Mouse (Mus musculus): ENCODE data around the gene Xbp1.
"Not testable (repeated sequence)": the region's sequence is repeated elsewhere in the genome, so short reads cannot be mapped to it uniquely, and the experiment has no call there.

The Xbp1 gene

GRCm38 (mm10) chr11:5520412-5521265 is at the start of gene Xbp1:
TSS of gene Xbp1 (plus strand) at chr11:5520659.
- peak; percentile 96 for DNase-seq

GRCm38 (mm10) chr11:5474130-5474529 is 46.3 kb upstream of the Xbp1 start:
- DNase-seq: peak; percentile 72 to 78

- not testable (repeated sequence) for DNase-seq
Measured at GRCm38 (mm10) chr11:5475556-5476118, 44.8 kb upstream of the Xbp1 start.

- no peak for DNase-seq
Measured at GRCm38 (mm10) chr11:5476806-5477205, 43.7 kb upstream of the Xbp1 start.

GRCm38 (mm10) chr11:5478193-5478592 is 42.3 kb upstream of the Xbp1 start:
- no peak for DNase-seq

- no peak for DNase-seq
Measured at GRCm38 (mm10) chr11:5478831-5479230, 41.6 kb upstream of the Xbp1 start.

- no peak for DNase-seq
Measured at GRCm38 (mm10) chr11:5482581-5482980, 37.9 kb upstream of the Xbp1 start.

- peak; percentile 83 to 84 for DNase-seq
Measured at GRCm38 (mm10) chr11:5485193-5486011, 35.1 kb upstream of the Xbp1 start.

- DNase-seq: not testable (repeated sequence)
Measured at GRCm38 (mm10) chr11:5489433-5489832, 31.0 kb upstream of the Xbp1 start.

GRCm38 (mm10) chr11:5490989-5491656 is 29.3 kb upstream of the Xbp1 start:
- no peak for DNase-seq

- no peak for DNase-seq
Measured at GRCm38 (mm10) chr11:5491912-5492311, 28.5 kb upstream of the Xbp1 start.

GRCm38 (mm10) chr11:5493869-5494268 is 26.6 kb upstream of the Xbp1 start:
- DNase-seq: no peak

- no peak for DNase-seq
Measured at GRCm38 (mm10) chr11:5495286-5495832, 25.1 kb upstream of the Xbp1 start.

- no peak for DNase-seq
Measured at GRCm38 (mm10) chr11:5495906-5496305, 24.6 kb upstream of the Xbp1 start.

- DNase-seq: no peak
Measured at GRCm38 (mm10) chr11:5496559-5497248, 23.8 kb upstream of the Xbp1 start.

GRCm38 (mm10) chr11:5498422-5498821 is 22.0 kb upstream of the Xbp1 start:
- no peak for DNase-seq

- DNase-seq: no peak
Measured at GRCm38 (mm10) chr11:5498931-5499661, 21.4 kb upstream of the Xbp1 start.

- DNase-seq: peak; percentile 27 to 34
Measured at GRCm38 (mm10) chr11:5499961-5500644, 20.4 kb upstream of the Xbp1 start.

- no peak for DNase-seq
Measured at GRCm38 (mm10) chr11:5500903-5501741, 19.3 kb upstream of the Xbp1 start.

Data from B cell, adult 2 months (primary cell).